In the genomic region with DNA sequence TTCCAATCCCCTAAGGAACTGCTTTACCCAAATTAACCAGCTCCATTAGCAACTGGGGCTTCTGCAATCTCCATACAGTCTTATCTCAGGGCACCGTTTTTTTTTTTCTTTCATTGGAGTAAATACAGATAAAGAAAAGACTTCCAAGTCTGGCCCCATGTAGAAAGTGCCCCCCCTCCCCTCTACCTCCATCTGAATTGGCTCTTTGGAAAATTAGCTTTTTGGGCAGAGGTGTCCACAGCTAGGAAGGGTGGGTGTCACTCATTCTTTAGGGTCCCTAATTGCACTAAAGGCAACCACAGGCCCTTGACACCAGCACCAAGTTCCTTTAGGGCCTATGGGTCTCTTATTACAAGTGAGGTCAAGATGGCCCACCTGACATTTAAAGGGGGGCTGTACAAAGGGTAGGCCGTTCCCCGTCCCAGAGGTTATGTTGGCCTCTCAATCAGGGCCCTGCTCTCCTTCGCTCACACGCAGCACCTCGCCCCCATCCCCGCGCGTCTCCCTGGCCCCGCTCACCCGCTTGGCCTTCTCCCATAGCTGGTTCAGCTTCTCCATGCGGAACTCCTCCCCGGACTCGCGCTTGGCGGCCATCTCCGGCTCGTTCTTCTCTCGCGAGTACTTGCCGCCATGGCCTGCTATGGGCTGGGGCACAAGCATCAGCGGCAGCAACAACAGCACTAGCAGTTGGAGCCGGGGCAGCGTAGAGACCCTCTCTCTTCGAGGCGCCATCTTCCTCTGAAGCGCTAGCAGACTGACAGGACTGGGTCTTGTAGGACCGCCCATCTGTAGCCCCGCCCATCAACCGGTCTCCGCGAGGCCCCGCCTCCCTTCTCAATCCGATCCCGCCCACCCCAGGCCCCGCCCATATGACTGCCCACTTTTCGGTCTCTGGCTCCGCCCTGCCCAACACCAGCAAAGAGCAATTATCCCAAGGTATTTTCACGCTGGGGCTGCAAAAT, we compare ENCODE assay signal across 8 mouse cellular contexts. TPM values are rescaled to one million over a fixed set of nuclear protein-coding genes. Genes with fewer than 3 reads are reported as not detected.
DNase-seq lines count a peak whose midpoint lies in the region; ATAC-seq lines count a peak whose summit lies in the region.

Gene Lrpap1 (minus strand): TSS at position 807 of the 962 bp plus-strand sequence.

- ATAC-seq in inflammation-experienced regulatory T-cells, adult 6 months = peak; percentile 97
- peak; percentile 81 for ATAC-seq in megakaryocyte-erythroid progenitor cell, adult 5-6 weeks (replicated peaks; ENCODE audit: low FRiP score, low TSS enrichment, poor library complexity, severe bottlenecking)

- peak; percentile 88 to 97 for DNase-seq in adrenal gland, adult (ENCODE audit: inconsistent age in 2 of 2, low spot score in 1 of 2)
- peak; percentile 97 for DNase-seq in embryo, embryonic 10.5 days (ENCODE audit: low spot score)
- peak; percentile 88 for DNase-seq in gastrocnemius, postnatal 14 days
- peak; percentile 87 to 92 for DNase-seq in left cerebral cortex, postnatal 10 days (ENCODE audit: extremely low spot score in 1 of 2, low spot score in 2 of 2)
- DNase-seq in right cerebral cortex, postnatal 25 days = peak; percentile 86
- peak; percentile 82 to 85 for DNase-seq in urinary bladder, postnatal 4 days (ENCODE audit: low spot score in 2 of 2)

- intact Hi-C loops in gastrocnemius, postnatal 14 days (cut with DNase I; ENCODE audit: low total_unique reads) = no loop called here
- intact Hi-C loops in left cerebral cortex, postnatal 10 days (cut with DNase I) = no loop called here

RNA-seq across cellular contexts. Expression of gene Lrpap1, which starts in this region (rescaled TPM):
- total RNA-seq in gastrocnemius, postnatal 14 days (2021) = 10 to 100 TPM; 33.0 to 36.7 TPM
- polyA plus RNA-seq in inflammation-experienced regulatory T-cells, adult 6 months (2017; shearing (Covaris generic)) = 100 to 1,000 TPM; 101 to 114 (median 110) TPM
- 100 to 1,000 TPM; 110 to 113 TPM for total RNA-seq in left cerebral cortex, postnatal 10 days (2021)
- 22.9 and 26.7 TPM in 2 replicates for total RNA-seq in megakaryocyte-erythroid progenitor cell, adult 5-6 weeks (2014; fragmentation: Nextera tagmentation)
- total RNA-seq in megakaryocyte-erythroid progenitor cell, adult 5-6 weeks (2017) = 42.8 and 51.0 TPM in 2 replicates

Comparison
In these comparisons a context has a peak if more than half of its experiments do, and no peak if none do; other contexts are left out.
1. Peak in every context shown above with its lines: DNase-seq and ATAC-seq.